Mouse (Mus musculus): ENCODE data around the gene Gm10644.

Gene Gm10644

DNA sequence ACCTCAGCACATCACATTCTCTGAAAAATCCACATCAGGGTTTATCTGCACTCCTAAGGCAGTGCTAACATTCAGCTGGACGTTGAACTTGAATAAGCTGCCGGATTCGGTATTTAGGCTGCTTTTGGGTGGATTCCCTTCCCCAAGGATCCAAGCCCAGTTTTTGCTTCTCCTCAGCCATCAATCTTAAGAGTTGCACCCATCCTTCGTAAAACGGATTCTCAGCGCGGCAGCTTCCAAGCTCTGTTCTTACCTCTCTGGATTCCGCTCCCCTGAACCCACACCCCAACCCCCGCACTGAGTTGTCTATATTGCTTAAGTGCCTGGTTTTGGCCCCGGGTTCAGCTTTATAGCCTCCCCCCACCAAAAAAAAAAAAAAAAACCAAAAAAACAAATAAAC is 56.5 kb downstream of the Gm10644 start:
- no peak for DNase-seq (ENCODE audit: low read depth, low spot score)

DNA sequence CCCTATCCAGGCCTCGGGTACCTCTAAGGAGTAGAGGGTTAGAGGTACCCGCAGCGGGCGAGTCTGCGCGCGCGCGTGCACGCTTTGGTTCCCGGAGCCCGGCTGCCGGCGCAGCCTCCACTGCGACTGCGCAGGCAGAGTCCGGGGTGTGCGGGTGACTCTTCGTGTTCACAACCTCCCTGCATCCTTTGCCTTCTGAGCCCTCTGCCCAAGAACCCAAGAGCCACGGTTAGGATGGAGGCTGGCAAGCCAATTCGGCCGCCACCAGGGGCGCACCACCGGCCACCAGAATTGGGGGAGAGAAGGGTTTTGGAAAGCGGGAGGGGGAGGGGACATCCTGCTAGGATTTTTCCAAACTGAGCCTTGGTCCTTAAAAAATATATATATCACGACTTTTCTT is 57.8 kb downstream of the Gm10644 start:
- peak; percentile 26 for DNase-seq (ENCODE audit: low read depth, low spot score)

DNA sequence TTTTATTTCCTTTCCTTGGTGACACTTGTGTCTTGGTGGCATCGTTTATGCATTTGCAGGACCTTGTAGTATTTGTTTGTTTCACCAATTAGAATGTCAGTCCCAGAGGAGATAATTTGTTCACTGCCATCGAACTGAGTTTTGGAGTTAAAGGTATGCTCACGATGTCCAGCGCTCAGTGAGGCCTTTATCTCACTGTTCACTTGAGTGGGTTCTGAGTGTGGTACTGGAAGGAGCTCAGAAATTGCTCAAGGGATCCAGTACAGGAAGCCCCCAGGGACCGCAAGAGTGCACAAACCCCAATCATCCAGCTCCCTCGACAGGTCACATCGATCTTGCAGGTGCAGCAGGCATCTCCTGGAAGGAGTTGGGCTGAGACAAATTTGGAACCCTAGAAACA is 58.5 kb downstream of the Gm10644 start:
- no peak for DNase-seq (ENCODE audit: low read depth, low spot score)

DNA sequence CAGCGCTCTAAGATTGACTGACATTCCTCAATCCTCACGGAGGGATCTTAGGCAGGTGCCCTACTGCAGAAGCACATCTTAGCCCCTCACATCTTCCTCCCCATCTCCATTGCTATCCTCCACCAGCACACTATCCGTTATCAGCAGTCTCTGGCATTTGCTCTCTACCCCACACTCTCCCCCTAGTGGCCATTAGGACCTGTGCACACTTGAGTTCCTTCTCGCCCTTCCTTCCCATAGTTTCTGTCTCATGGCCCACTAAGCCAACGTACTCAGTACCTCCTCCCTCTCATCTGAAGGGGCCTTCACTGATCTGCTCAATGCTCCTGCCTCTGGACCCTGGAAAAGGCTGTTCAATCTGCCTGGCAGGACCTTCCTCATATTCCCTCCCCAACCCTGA is 59.1 kb downstream of the Gm10644 start:
- DNase-seq (ENCODE audit: low read depth, low spot score) = peak; percentile 60

DNA sequence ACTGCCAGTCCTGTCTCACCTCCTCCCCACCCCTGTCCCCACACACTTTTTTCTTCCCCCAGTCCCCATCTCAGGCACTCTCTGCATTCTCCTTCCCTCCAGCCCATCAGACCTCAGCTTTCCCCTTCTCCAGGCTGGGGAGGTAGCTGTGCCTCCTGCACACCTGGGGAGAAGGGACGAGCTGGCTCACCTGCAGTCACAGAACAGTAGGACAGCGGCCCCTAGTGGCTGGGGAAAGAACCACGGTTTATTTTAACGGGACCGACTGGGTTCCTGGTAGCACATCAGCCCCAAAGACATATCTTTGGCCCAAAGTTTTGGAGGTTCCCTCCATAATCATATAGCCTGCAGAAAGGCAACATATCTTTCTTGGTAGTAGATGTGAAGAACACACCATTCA is 61.1 kb downstream of the Gm10644 start:
- peak; percentile 73 for DNase-seq (ENCODE audit: low read depth, low spot score)

DNA sequence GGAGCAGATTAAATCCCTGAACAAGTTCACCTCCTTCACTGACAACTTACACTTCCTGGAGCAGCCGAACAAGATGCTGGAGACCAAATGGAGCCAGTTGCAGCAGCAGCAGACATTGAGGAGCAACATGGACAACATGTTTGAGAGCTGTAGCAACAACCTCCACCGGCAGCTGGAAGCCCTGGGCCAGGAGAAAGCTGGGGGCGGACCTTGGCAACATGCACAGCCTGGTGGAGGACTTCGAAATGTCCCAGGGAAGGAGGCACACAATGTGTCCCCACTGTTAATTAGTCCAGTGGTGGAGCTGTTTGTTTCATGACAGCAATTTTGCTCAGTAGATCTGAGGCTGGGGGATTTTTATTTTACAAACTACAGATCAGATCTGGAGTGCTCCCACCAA is 62.9 kb downstream of the Gm10644 start:
- no peak for DNase-seq (ENCODE audit: low read depth, low spot score)

DNA sequence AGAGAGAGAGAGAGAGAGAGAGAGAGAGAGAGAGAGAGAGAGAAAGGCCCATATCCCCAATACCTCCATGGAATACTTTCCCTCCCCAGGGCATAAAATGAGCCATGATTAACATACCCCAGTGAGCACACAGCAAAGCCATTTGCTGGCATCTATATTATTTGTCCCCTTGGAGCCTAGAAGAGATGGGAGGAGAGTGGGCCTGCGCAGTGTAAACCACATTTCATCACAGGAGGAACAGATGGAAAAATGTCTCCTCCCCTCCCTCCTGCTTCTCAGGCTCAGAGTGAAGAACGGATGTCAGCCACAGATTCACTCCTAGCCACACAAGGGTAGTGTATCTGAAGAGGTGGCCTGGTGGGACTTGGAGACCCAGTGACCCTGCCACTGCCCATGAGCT is 66.6 kb downstream of the Gm10644 start:
- no peak for DNase-seq (ENCODE audit: low read depth, low spot score)
